Mouse (Mus musculus): ENCODE results near the gene Apip.

The Apip gene

DNA sequence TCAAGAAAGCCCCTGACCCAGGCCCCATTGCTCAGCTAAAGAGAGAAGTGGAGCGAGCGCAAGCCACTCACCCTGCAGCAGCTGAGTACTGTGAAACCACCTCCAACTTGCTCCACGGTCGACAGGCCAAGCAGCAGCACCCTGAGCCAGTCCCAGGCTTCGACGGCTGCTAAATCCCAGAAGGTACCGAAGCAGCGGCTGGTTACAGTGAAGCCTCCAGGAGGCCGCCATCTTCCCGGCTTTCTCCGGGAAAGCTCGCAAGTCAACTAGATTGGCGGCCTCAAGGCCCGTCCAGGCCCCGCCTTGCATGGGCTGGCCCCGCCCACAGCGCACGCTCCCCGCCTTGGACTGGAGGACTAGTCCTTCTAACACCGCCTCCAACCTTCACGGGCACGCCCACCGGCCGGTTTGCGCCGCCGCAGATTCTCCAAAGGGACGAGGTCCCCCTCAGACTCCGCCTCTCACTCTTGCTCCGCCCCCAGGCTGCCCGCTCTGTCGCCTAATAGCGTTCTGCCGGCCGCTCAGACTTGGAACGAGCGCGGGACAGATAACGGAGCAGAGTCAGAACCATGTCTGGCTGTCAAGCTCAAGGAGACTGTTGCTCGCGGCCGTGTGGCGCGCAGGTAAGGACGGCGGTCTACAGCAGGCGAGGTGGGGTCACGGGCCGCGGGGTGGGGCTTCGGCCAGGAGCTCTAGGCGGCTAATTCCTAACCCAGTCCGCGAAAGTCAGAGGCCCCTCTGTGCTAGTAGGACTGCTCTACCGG lies at the start of gene Apip, which contains the start of gene Pdhx:
Apip (plus strand) TSS at position 457 of the 764 bp plus-strand sequence.
Pdhx (minus strand) TSS at position 295 of the 764 bp plus-strand sequence.
- DNase-seq = peak; percentile 100

DNA sequence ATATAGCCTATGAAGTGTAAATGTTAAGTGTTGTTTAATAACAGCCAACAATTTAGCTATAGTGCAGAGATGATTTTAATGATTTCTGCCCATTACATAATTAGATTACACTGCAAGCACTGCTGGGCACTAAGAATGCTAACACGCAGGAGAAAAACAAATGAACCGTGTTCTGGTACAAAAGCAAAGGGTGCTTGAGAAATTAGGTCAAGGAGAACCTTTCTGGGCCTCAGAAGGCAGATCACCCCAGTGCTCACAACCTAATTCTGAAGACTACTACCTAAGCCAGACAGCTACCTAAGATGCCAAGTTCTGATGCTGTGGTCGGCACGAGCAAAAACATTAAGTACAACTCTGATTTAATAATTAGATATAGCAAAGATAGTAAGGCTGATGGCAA lies 35.6 kb upstream of the Apip start:
- DNase-seq = no peak

DNA sequence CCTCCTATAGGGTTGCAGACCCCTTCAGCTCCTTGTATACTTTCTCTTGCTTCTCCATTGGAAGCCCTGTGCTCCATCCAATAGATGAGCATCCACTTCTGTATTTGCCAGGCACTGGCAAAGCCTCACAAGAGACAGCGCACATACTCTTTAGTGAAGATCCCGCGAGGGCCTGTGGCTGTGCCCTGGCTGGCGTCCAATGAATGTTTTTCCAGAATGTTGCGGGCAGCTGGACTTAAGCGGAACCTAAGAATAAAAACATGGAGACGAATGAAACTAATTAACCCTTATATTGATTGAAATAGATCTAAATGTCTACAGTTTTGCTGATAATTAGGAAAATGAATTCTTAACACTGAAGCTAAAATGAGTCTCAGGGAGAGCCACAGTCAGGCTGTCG lies 32.6 kb upstream of the Apip start:
- peak; percentile 16 for DNase-seq

DNA sequence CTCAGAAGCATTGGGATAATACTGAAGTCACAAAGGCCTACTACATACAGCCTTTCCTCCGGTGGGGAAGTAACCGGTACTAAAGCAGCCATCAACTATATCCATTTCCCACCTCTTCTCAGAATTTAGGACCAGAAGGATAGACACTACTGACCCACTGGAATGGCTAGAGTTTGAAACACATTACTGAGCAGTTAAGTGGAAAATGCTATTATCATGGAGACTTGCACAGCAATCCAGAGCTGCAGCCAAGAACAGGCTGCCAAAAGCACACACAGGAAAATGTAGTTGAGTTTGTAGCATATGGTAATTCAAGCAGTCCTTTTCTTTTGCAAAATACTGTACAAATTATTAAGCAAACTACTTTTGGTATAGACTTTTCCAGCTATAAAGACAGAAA lies 28.2 kb upstream of the Apip start:
- no peak for DNase-seq

DNA sequence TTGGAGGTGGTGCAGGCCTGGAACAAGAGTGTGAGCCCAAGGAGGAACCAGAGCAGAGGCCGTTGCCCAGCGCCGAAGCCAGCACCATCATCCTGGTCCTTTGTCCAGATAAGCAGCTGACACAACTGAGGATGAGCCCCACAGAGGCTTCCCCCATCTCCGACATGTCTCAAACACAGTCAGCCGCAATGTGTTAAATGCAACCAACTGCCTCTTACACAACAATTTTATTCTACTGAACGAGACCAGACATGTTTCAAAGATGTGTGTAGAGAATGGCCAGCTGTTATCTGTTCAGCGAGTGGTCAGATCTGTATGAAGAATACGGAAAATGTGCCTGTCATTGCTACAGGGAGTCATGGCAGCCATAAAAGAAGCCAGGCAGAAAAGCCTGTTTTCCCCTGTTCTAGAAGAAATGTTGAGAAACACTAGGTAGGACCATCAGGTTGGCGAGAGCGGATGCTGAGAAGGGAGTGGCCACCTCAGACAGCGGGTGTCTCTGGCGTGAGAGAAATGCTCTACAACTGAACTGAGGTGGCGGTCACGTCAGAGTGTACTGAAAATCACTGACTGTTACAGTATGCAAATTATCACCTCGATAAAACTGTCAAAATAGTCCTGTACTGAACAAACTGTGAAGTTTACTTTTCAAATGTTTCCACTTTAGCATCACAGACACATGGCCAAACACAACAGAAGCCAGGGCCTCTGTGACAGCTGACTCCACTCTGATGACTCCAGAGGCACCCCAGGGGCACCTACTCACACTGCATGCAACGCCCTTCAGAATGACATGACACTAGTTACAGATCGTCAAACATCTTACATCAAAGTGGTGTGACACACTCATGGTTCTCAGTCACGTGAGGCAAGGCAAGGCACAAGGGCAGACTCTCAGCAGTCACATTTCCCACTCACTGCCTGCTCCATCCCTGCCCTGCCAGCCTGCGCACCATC lies 21.3 kb upstream of the Apip start:
- DNase-seq = no peak

DNA sequence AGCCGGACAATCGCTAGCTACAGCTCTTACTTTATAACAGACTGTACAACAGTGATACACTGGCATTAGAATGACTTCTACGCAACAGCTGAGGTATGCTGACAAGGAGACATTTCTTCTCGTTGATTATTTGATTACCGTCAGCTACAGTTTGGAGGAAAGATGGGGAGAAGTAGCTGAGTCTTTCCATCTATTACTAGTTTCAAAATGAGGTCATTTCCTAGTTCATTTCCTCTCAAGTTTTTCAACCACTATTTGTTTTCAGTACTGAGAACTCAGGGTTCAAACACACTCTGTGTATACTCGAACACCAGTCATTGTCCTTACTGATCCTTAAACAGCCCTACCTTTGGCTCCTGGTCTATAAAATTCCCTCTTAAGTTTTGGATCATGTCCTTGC lies 17.7 kb upstream of the Apip start:
- no peak for DNase-seq

DNA sequence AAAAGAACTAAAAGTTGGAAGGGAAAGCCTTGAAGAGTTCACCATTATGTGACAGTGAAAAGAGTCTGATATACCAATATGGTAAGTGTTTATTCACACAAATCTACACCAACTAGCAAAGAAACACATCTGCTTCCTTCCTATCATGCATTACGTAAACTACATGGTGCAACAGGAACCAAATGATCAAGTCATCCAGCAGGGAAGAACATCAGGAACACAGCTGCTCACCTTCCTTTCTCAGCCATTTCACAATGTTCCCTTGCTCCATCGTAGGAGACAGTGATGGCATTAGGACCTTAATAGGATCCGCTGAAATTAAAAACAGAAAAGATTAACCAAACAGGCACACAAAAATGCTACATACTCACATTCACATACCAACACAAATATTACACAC lies 15.2 kb upstream of the Apip start:
- DNase-seq = no peak

DNA sequence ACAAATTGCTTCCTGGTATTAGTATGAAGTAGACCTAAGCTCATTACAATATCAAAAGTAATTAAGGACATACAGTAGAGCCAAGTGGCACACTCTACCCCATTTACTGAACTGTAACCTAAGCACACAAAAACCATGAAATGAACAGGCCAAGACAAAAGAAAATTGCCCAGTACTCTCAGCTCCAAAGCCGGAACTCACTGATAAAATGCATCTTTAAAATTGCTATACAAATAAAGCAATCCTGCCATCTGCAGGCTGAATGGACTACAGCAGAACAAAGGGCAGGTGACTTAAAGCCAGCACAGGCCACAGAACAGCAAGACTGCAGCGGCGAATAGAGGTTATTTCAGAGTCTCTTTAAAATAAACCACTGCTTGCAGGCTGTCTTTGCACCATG lies 10.6 kb upstream of the Apip start:
- DNase-seq = peak; percentile 61

DNA sequence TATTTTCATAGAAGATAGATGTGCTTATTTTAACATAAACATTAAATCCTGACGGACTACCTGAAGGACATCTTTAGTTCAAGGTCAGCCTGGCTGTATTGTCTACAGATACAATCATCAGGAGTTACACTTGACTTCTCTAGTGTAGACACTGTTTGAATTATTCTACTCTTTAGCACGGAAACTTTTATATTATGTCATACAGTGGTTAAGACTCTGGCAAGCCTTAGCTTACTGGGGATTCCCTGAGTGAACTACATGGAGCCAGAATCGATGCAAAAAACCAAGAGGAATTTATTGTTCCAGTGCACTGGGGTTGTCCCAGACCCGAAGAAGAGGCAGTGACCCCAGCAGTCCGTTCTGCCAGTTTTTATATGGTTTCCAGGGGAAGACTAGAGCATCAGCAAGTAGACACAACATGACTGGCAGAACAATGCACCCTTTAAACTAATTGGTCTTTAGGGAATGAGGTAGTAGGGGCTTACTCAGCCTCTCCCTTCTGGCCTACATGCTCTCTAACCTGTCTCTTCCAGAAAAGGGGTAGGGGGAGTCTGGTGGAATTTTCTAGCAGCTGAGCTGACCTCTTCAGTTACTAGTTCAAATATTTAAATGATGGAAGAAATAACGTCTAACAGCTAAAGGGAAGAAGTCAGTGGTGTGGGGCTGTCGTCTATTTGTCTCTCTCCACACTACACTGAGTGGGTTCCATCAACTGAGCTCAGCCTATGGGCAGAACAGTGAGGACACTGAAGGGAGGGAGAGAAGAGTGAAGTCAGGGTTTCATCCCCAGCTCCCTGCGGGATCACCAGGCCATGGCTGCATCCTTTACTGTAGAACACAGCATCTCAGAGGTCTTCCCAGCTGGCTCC lies 6.6 kb upstream of the Apip start:
- no peak for DNase-seq

DNA sequence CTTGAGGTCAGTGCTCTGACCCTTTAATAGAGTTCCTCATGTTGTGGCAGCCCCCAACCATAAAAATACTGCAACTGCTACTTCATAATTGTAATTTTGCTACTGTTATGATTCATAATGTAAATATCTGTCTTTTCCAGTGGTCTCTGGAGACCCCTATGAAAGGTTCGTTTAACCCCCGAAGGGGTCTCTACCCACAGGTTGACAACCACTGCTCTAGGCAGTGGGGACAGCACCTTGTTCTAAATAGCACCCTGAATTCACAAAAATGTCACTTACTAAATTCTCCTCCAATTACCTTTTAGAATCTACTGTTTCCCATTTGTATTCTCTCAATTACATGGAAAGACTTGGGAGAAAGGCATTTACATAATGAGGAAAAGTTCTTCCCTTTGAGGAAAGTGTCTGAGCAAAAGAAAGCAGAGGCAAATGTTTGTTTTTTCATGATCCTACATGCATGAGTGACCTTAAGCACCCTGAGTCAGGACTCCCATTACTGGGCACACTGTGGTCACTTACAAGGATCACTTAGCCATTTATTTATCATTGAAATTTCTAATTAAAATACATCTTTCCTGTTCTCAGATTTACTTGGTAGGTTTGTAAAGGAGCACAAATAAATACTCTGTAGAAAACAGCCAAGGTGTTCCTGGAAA lies 5.8 kb upstream of the Apip start:
- no peak for DNase-seq

DNA sequence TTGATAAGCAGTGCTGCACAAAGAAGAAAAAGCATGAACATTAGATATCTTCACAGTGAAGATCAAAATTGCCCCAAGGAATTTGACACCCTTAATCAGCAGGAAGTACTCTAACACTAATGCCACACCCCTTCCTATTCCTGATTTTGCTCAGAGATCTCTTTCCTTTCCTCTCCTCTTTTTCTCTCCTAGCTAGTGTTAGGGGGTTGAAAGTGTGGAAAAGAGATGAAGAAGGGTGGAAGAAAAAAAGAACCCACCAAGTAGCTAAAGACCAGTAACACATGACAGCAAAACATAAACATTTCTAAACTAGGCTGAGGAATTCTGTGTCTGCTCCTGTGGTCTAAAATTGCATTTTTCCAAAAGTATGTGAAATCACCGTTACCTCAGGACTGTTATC lies 4.9 kb upstream of the Apip start:
- no peak for DNase-seq

DNA sequence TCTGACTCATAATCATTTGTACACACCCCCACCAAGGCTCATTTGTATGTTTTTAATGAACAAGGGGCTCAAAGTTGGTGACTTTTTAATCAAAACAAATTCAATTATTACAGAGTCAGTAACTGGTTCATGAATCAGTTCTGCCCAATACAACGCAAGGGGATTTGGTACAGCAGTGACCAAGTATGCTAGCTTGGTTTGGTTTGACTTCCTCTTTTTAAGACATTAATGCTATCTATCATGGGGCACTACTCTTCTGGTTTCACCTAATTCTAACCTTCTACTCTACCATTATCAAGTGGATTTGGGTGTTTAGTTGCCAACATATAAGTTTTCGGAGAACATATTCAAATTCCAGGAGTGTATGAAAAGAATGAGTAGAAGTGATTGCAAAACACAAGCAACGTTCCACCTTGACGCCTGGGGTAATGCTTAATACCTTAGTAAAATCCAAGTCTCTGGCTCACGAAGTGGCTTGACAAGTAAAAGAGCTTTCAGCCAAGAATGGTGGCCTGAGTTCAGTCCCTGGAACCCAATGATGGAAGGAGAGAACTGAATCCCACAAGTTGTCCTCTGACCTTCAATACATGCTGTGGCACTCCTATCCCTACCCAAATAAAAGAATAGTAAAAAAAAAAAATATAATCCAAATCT lies 3.6 kb upstream of the Apip start:
- DNase-seq = no peak

DNA sequence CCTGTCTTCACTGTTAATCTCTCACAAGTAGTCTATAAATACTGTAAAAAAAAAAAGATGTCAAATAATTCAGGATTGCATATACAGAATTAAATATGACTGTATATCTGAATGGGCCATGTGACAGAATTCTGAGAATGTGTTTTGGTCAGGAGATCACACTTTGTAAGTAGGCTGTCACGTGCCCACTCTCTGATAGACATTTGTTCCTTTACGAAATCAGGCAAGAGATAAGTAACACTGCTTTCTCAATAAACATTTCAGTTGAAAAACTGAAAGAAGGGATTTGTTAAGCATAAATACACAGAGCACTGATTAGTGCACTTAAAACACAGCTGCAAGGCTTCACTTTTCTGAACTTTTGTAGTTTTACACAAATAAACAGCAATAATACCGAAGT lies 2.9 kb upstream of the Apip start:
- DNase-seq = no peak

DNA sequence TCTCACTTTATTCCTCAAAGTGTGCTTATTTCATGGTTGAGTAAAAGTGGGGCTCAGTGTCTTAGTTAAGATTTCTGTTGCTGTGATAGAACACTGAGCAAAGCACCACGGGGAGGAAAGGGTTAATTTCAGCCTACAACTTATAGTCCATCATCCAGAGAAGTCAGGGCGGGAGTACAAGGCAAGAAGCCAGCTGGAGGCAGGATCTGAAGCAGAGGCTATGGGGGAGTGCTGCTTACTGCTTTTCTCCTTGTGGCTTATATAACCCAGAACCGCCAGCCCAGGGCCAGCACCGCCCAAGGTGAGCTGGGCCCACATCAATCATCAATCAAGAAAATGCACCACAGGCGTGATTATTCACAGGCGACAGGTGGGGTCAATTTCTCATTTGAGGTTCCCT lies 7.6 kb downstream of the Apip start:
- no peak for DNase-seq

DNA sequence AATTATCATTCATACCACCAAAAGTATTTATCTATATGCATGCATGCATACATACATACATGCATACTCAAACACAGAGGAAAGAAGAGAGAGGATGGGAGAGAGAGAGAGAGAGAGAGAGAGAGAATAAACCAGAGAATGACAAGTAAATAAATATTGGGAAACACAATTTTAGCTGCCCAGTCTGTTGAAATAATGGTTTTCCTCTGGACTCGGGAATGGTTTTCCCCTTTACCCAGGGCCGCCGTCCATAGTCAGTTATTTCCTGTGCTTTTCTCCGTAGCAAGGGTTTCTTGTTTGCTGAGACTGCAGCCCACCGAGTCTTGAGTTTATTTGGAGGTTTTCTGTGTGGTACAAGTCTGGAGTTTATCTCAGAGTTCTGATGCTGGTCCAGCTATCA lies 8.2 kb downstream of the Apip start:
- no peak for DNase-seq

DNA sequence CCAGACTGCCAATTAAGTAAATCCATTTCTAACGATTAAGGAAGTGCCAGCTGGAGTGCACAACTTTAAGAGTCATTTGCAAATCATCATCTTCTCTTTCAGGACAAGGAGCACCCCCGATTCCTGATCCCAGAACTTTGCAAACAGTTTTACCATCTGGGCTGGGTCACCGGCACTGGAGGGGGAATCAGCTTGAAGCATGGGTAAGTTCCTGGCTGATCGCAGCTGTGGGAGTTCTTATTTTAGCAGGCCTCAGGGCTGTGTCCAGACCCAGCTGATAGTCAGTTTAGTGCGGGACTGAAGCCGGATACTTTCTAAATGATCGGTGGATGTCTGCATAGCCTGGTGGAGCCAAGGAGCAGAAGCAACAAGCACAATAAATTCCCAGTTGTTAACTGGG lies 9.4 kb downstream of the Apip start:
- no peak for DNase-seq

DNA sequence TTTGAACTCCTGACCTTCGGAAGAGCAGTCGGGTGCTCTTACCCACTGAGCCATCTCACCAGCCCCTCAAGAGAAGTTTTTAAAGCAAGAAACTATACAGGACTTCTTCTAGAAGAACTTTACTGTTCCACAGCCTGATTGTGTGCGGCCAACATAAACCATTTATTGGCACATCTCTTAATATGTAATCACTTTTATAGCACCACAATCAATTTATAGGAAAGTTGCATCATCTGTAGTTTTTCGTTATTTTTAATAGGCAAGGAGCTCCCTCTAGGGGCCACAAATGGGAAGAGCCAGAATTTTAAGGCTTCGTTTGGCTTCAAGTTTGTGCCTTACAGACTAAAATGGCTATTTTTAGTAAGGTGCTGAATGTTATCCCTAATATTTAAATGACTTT lies 11.0 kb downstream of the Apip start:
- peak; percentile 17 for DNase-seq

DNA sequence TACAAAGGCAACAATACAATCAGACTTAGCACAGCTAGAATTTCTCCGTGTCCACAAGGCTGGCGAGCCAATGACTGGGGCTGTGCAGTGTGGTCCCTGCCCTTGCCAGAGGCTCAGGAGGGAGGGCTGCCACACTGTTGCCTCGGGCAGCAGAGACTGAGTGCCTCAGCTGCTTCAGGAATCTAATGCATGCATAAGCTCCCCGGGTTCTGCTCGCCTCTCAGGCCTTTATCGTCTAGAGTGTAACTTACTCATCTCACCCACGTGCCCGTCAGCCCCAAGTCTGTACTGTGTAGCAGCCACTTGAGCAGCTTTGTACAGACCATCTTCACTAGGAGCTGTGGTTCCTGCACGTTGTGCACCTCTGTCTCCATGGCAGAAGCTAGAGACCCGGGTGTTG lies 12.2 kb downstream of the Apip start:
- DNase-seq = no peak

DNA sequence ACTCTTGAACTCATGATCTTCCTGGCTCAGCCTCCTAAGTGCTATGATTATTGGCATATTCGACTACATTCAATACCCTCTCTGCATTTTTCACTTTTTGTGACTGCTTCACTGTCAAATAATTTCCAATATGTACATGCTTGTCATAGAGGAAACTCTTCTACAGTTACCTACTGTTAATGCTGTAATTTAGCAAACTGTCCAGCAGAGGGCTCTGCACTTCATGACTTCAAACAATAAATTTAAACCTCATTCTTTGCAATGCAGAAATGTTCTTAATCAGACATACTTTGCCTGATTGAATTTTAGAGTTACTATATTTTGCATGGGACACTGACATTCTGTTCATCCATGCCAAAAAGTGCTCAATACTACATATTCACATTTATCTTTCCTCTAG lies 13.0 kb downstream of the Apip start:
- DNase-seq = peak; percentile 47

DNA sequence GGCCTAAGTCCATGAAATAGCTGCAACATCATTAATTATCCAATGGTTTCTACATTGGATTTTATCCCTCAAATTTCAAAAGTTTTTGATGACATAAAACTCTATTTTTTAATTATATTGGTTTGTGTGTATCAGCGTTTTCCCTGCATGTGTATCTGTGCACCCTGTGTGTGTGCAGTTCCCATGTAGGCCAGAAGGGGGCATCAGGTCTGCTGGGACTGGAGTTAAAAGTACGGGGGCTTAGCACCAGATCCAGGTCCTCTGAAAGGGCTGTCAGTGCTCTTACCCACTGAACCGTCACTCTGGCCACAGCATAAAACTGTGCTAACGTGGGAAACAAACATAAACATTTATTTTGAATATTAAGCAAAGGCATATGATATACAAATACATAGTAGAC lies 14.6 kb downstream of the Apip start:
- no peak for DNase-seq

DNA sequence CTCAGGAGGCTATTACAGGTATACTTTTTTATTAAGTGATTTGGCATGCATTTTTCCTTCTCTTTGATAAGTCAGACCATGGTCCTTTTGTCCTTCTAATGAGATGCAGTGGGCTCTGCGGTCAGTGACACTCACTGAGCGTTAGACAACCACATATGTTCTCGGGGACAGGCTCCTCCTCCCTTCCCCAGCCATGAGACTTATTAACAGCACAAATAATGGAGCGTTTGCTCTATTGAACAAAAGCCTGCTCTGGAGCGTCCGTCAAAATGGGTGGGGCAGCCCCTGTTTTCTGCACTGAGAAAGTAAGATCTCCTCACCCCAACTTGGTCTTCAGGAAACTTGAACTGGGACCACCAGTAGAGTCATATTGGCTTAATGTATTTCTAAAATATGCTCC lies 16.0 kb downstream of the Apip start:
- DNase-seq = no peak

DNA sequence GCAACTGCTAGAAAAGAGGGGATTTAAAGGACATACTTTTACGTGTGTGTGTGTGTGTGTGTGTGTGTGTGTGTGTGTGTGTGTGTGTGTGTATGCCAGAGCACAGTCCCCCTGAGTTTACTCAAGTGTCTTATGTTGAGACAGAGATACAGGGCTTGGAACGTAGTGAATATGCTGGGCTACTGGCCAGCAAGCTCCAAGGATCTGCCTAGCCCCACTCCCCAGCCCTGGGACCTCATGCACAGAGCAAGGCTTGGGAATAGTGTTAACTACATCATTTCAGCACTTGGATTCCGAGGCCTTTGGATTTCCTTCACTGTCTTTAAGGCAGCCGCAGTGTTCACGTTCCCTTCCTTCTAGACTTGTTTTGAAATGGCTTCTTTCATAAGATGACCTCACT lies 29.1 kb downstream of the Apip start:
- DNase-seq = no peak

Measured in kidney, postnatal 14 days (tissue).